Mouse (Mus musculus): Measurements from ENCODE around the gene Gata1. TPM values are rescaled to one million over a fixed set of nuclear protein-coding genes. Genes with fewer than 3 reads are reported as not detected.

Gene Gata1
- polyA plus RNA-seq, 1 experiment from 2014 or later, result not detected

GRCm38 (mm10) chrX:8002001-8002400 lies 24.1 kb upstream of the Gata1 start:
- TF ChIP-seq CTCF (IDR thresholded peaks at IDR 0.05; ENCODE audit: low read depth), result no peak
- H3K4me2 ChIP-seq (replicated peaks; ENCODE audit: low read depth), result no peak overlapping the region
- ATAC-seq, result no peak
- 29% methylated on average over 5 of the region's 5 CpGs for WGBS
- H3K4me1 ChIP-seq (replicated peaks; ENCODE audit: control insufficient read depth, insufficient read depth, low read length), result no peaks in the 10 kb centered on the region
- no peaks in the 10 kb centered on the region for H3K9me3 ChIP-seq (ENCODE audit: control insufficient read depth)
- no peaks in the 10 kb centered on the region for H3K36me3 ChIP-seq (ENCODE audit: control insufficient read depth, insufficient read depth)
- H3K9ac ChIP-seq (ENCODE audit: low read depth, low read length), result no peak overlapping the region
- no peak overlapping the region for H3K27ac ChIP-seq (ENCODE audit: low read depth, low read length)
- H3K4me3 ChIP-seq (ENCODE audit: low read depth, low read length), result no peak overlapping the region
- H3K27me3 ChIP-seq (replicated peaks; ENCODE audit: control insufficient read depth, insufficient read depth, low read length), result no peaks in the 10 kb centered on the region

GRCm38 (mm10) chrX:8000546-8001192 lies 22.8 kb upstream of the Gata1 start:
- 58% methylated on average over 3 of the region's 3 CpGs for WGBS
- no peaks in the 10 kb centered on the region for H3K36me3 ChIP-seq (ENCODE audit: control insufficient read depth, insufficient read depth)
- H3K9ac ChIP-seq (ENCODE audit: low read depth, low read length), result no peak overlapping the region
- no peaks in the 10 kb centered on the region for H3K9me3 ChIP-seq (ENCODE audit: control insufficient read depth)
- H3K4me2 ChIP-seq (replicated peaks; ENCODE audit: low read depth), result no peak overlapping the region
- no peak for ATAC-seq
- H3K27me3 ChIP-seq (replicated peaks; ENCODE audit: control insufficient read depth, insufficient read depth, low read length), result no peaks in the 10 kb centered on the region
- no peak for TF ChIP-seq CTCF (IDR thresholded peaks at IDR 0.05; ENCODE audit: low read depth)
- no peak overlapping the region for H3K4me3 ChIP-seq (ENCODE audit: low read depth, low read length)
- no peak overlapping the region for H3K27ac ChIP-seq (ENCODE audit: low read depth, low read length)
- H3K4me1 ChIP-seq (replicated peaks; ENCODE audit: control insufficient read depth, insufficient read depth, low read length), result no peaks in the 10 kb centered on the region

DNA sequence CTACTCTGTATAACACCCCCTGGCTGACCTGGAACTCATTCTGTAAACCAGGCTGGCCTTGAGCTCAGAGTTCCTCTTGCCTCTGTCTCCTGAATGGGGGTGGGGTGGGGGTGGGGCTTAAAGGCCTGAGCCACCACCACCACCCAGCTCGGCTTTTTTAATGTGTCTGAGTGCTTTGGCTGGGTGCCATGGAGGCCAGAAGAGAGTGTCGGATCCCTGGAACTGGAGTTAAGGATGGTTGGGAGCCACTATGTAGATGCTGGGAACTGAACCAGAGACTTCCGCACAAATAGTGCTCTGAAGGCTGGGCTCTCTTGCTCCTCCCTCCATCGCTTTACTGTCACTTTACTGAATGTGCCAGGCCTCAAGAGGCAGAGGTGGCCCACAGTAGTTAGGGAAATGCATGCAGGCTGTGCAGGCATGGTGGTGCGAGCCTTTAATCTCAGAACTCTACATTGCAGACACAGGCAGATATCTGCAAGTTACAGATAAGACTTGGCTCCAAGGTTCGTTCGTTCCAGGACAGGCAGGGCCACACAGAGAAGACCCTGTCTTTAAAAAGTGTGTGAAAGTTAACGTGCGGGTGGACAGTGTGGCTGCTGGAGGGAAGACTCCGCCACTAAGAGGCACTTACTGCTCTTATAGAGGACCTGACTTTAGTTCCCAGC lies 15.3 kb upstream of the Gata1 start:
- Histone ChIP-seq H3K36me3 (ENCODE audit: control insufficient read depth, insufficient read depth) (no peaks in the 10 kb centered on the region), H3K27ac (ENCODE audit: low read depth, low read length) (no peak overlapping the region), H3K4me1 (replicated peaks; ENCODE audit: control insufficient read depth, insufficient read depth, low read length) (no peaks in the 10 kb centered on the region), H3K9me3 (ENCODE audit: control insufficient read depth) (no peaks in the 10 kb centered on the region), H3K27me3 (replicated peaks; ENCODE audit: control insufficient read depth, insufficient read depth, low read length) (no peaks in the 10 kb centered on the region), H3K4me2 (replicated peaks; ENCODE audit: low read depth) (no peak overlapping the region), H3K4me3 (ENCODE audit: low read depth, low read length) (no peak overlapping the region), H3K9ac (ENCODE audit: low read depth, low read length) (no peak overlapping the region)
- 65% methylated on average over 10 of the region's 10 CpGs for WGBS
- no peak for TF ChIP-seq CTCF (IDR thresholded peaks at IDR 0.05; ENCODE audit: low read depth)
- no peak for ATAC-seq

DNA sequence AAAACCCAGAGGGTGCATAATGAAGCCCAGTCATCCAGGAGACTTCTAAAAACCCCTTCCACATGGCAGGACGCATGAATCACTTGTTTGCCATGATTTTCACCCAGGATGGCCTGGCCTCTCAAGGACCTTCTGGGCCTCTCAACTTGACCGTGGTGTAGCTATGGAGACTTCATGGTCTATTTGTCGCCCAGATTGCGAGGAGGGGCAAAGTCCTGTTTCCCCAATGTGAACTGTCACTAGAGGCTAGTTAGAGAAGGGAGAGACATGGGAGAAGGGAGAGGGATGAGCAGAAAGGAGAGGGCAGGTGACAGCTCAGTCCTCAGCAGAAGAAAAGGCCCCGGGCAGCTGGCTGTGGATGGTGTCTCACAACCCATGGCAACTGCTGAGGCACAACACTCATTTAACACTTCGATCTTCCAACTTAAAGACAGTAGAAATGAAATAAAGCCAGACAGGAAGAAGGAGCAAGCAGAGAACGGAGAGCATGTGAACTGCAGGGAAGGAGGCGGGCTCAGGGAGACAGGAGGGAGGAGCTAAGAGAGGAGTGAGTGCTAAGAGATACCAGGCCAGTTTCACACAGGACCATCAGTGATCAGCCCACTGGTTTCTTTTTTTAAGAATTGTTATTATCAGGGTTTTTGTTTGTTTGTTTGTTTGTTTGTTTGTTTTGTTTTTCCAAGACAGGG lies 14.7 kb upstream of the Gata1 start:
- no peaks in the 10 kb centered on the region for H3K36me3 ChIP-seq (ENCODE audit: control insufficient read depth, insufficient read depth)
- H3K4me1 ChIP-seq (replicated peaks; ENCODE audit: control insufficient read depth, insufficient read depth, low read length), result no peaks in the 10 kb centered on the region
- TF ChIP-seq CTCF (IDR thresholded peaks at IDR 0.05; ENCODE audit: low read depth), result no peak
- WGBS, result 49% methylated on average over 8 of the region's 8 CpGs
- no peaks in the 10 kb centered on the region for H3K9me3 ChIP-seq (ENCODE audit: control insufficient read depth)
- no peaks in the 10 kb centered on the region for H3K27me3 ChIP-seq (replicated peaks; ENCODE audit: control insufficient read depth, insufficient read depth, low read length)
- no peak overlapping the region for H3K27ac ChIP-seq (ENCODE audit: low read depth, low read length)
- H3K4me2 ChIP-seq (replicated peaks; ENCODE audit: low read depth), result no peak overlapping the region
- H3K9ac ChIP-seq (ENCODE audit: low read depth, low read length), result no peak overlapping the region
- no peak for ATAC-seq
- no peak overlapping the region for H3K4me3 ChIP-seq (ENCODE audit: low read depth, low read length)

DNA sequence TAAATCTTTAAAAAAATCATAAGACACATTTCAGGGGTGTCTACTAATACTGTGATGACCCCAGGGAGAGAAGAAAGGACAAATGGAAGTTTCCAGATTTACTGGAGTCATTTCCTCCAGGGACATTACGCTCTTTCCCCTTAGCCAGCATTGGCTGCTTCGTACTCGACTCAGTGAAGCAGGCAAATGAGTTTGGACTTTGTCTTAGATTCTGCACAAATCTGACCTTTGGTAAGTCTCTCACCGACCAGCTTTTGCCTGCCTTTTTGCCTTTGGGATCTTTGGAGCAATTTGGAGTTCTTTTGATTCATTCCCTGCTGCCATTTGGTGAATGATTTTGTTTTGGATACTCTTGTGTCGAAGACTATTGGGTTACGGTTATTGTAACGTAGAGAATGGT lies 3.5 kb upstream of the Gata1 start:
- Histone ChIP-seq H3K9ac (ENCODE audit: low read depth, low read length) (no peak overlapping the region), H3K4me3 (ENCODE audit: low read depth, low read length) (no peak overlapping the region), H3K4me2 (replicated peaks; ENCODE audit: low read depth) (no peak overlapping the region), H3K4me1 (replicated peaks; ENCODE audit: control insufficient read depth, insufficient read depth, low read length) (no peaks in the 10 kb centered on the region), H3K27ac (ENCODE audit: low read depth, low read length) (no peak overlapping the region), H3K36me3 (ENCODE audit: control insufficient read depth, insufficient read depth) (no peaks in the 10 kb centered on the region), H3K9me3 (ENCODE audit: control insufficient read depth) (no peaks in the 10 kb centered on the region), H3K27me3 (replicated peaks; ENCODE audit: control insufficient read depth, insufficient read depth, low read length) (no peaks in the 10 kb centered on the region)
- ATAC-seq, result no peak
- 64% methylated on average over 7 of the region's 7 CpGs for WGBS
- TF ChIP-seq CTCF (IDR thresholded peaks at IDR 0.05; ENCODE audit: low read depth), result no peak

- TF ChIP-seq CTCF (IDR thresholded peaks at IDR 0.05; ENCODE audit: low read depth), result no peak
- Histone ChIP-seq H3K27ac (ENCODE audit: low read depth, low read length) (no peak overlapping the region), H3K9me3 (ENCODE audit: control insufficient read depth) (no peaks in the 10 kb centered on the region), H3K4me2 (replicated peaks; ENCODE audit: low read depth) (no peak overlapping the region), H3K36me3 (ENCODE audit: control insufficient read depth, insufficient read depth) (no peaks in the 10 kb centered on the region), H3K4me3 (ENCODE audit: low read depth, low read length) (no peak overlapping the region), H3K4me1 (replicated peaks; ENCODE audit: control insufficient read depth, insufficient read depth, low read length) (no peaks in the 10 kb centered on the region), H3K9ac (ENCODE audit: low read depth, low read length) (no peak overlapping the region), H3K27me3 (replicated peaks; ENCODE audit: control insufficient read depth, insufficient read depth, low read length) (no peaks in the 10 kb centered on the region)
- no peak for ATAC-seq
- 58% methylated on average over 4 of the region's 4 CpGs for WGBS
These were observed 6.6 kb downstream of the Gata1 start for GRCm38 (mm10) chrX:7971292-7971691.

All from intestine, postnatal 0 days (tissue).